Mouse (Mus musculus) limb, embryonic 14.5 days (tissue): ENCODE data around the gene Esrrg. TPM values are rescaled to one million over a fixed set of nuclear protein-coding genes. Genes with fewer than 3 reads are reported as not detected.

ENCODE experiments used
- ATAC-seq: fragments of 200-750 bp; cut with Nextera tagmentation; 2 replicates; pipeline ENCODE4 v1.8.0; 2017; ENCODE audit warnings: low read depth, moderate number of reproducible peaks, moderate TSS enrichment; ENCODE audit not compliant: low FRiP score
- DNase-seq: peaks from one replicate; pipeline ENCODE4 v3.0.0-alpha.2; 2015; ENCODE audit warnings: low spot score
- H3K27ac ChIP-seq: fragments of 300-500 bp; sonication (generic); replicated peaks from 2 replicates; pipeline ENCODE4 v1.5.1; 2014; ENCODE audit warnings: low read depth, mild to moderate bottlenecking, low read length, moderate library complexity, mixed read lengths
- H3K27me3 ChIP-seq: fragments of 300-500 bp; sonication (generic); 2 replicates; pipeline ENCODE4 v1.6.1; 2014; ENCODE audit warnings: low read length, mixed read lengths; ENCODE audit not compliant: control insufficient read depth, insufficient read depth
- H3K36me3 ChIP-seq: fragments of 300-500 bp; sonication (generic); 2 replicates; pipeline ENCODE4 v1.6.1; 2014; ENCODE audit warnings: mild to moderate bottlenecking, low read length, moderate library complexity, mixed read lengths; ENCODE audit not compliant: control insufficient read depth, insufficient read depth
- H3K4me1 ChIP-seq: fragments of 300-500 bp; sonication (generic); 2 replicates; pipeline ENCODE4 v1.6.1; 2014; ENCODE audit warnings: antibody characterized with exemption, low read length, mixed read lengths; ENCODE audit not compliant: control insufficient read depth, insufficient read depth
- H3K4me2 ChIP-seq: fragments of 300-500 bp; sonication (generic); replicated peaks from 2 replicates; pipeline ENCODE4 v1.6.1; 2014; ENCODE audit warnings: low read depth, mild to moderate bottlenecking, low read length, moderate library complexity; ENCODE audit not compliant: severe bottlenecking
- H3K4me3 ChIP-seq: fragments of 300-500 bp; sonication (generic); replicated peaks from 2 replicates; pipeline ENCODE4 v1.5.1; 2014; ENCODE audit warnings: low read length
- H3K9ac ChIP-seq: fragments of 300-500 bp; sonication (generic); 2 replicates; pipeline ENCODE4 v1.6.1; 2014; ENCODE audit warnings: mild to moderate bottlenecking, low read depth, low read length, moderate library complexity; ENCODE audit not compliant: severe bottlenecking
- H3K9me3 ChIP-seq: fragments of 300-500 bp; sonication (generic); 2 replicates; pipeline ENCODE4 v1.6.1; 2016; ENCODE audit warnings: low read length; ENCODE audit not compliant: control insufficient read depth
- POLR2A ChIP-seq: fragments of 200-500 bp; IDR thresholded peaks from 2 replicates; pipeline ENCODE4 v1.8.0; 2012; ENCODE audit warnings: inconsistent platforms, mild to moderate bottlenecking, moderate library complexity, borderline replicate concordance; ENCODE audit not compliant: insufficient read depth, insufficient read length; ENCODE audit errors: extremely low read depth
- WGBS: fragments of 180-500 bp; shearing (Covaris S2); extraction: QIAGEN DNeasy Blood & Tissue Kit; methylation state at CpG from one replicate; pipeline ENCODE4 v1.1.7; 2014; 5-methylcytosine and 5-hydroxymethylcytosine counted together
- polyA plus RNA-seq, 2 experiments: library from polyadenylated mRNA; depleted of rRNA in 1 of 2; stranded (reverse) in 1 of 2; unstranded in 1 of 2; fragments of >200 nt; fragmentation: Nextera tagmentation in 1 of 2; extraction: Ambion mirVana in 1 of 2; gene quantifications; 2 replicates each; pipeline versions ENCODE4 v1.2.1 to v1.2.3; 2012 to 2014

Gene Esrrg
- polyA plus RNA-seq, 2 experiments = 1.1 to 1.5 TPM

DNA sequence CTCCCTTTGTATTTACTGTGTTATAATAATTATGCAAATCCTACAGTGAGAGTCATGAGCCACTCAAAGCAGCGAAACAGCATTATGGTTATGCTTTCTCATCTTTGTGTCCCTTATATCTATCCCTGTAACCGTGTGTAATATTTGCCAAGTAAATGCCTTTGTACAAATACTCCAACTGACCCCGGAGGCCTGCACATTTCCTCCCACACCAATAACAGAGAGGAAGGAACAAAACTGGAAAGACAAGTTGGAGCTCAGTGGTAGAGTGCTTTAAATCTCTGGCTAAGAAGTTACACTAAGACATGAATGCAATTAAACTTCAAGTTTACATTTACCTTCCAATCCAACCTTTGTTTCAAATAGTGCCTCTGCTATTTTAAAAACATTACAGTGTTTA is 15.4 kb downstream of the Esrrg start:
- no peaks in the 10 kb centered on the region for H3K9me3 ChIP-seq
- no peaks in the 10 kb centered on the region for H3K4me1 ChIP-seq
- H3K27me3 ChIP-seq = no peaks in the 10 kb centered on the region
- no peaks in the 10 kb centered on the region for H3K36me3 ChIP-seq
- ATAC-seq (no peak), DNase-seq (no peak)
- H3K27ac ChIP-seq = no peak overlapping the region
- no peak for TF ChIP-seq POLR2A
- H3K4me2 ChIP-seq = no peak overlapping the region
- H3K9ac ChIP-seq = no peak overlapping the region
- no peak overlapping the region for H3K4me3 ChIP-seq
- 74% methylated on average over 3 of the region's 3 CpGs for WGBS

DNA sequence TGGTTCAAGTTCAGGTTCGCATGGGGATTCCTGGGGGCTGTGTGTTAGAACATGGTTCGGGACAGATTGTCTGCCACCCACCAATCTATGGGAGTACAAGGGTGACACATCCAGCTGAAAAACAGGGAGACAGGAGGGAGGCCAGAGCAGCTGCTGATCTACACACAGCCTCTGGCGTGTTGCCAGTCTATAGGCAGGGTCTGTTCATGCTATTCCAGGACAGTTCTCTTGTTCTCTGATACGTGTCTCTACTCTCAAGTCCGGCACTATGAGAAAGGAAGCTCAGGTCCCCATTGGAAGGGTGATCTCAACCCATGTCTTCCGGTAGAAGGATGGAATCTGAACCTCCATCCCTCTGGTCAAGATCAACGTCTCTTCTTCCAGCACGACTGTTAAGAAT is 21.8 kb downstream of the Esrrg start:
- H3K4me1 ChIP-seq = no peaks in the 10 kb centered on the region
- no peak overlapping the region for H3K27ac ChIP-seq
- DNase-seq (peak; percentile 46), ATAC-seq (no peak)
- H3K36me3 ChIP-seq = no peaks in the 10 kb centered on the region
- no peaks in the 10 kb centered on the region for H3K27me3 ChIP-seq
- H3K4me3 ChIP-seq = no peak overlapping the region
- WGBS = 89% methylated on average over 8 of the region's 8 CpGs
- no peak overlapping the region for H3K9ac ChIP-seq
- no peaks in the 10 kb centered on the region for H3K9me3 ChIP-seq
- no peak for TF ChIP-seq POLR2A
- H3K4me2 ChIP-seq = no peak overlapping the region

DNA sequence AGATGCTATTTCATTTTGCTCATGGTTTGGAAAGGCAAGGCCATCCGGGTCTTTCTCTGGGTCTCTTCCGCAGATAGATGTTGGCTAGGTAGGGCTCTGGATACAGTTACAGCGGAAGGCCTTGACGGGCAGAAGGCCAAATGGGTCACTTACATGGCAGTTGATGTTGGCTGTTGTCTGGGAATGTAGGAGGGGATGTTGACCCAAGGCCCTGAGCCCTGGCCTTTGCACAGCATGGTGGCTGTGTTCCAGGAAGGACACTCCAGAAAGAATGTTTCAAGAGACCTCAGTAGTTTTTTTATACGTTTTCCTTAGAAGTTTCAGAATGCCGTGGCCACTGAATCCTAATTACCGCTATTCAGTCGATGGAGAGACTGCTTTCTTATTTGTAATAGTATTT is 22.9 kb downstream of the Esrrg start:
- ATAC-seq = no peak
- Histone ChIP-seq H3K9ac (no peak overlapping the region), H3K27me3 (no peaks in the 10 kb centered on the region), H3K4me3 (no peak overlapping the region), H3K4me2 (no peak overlapping the region), H3K4me1 (no peaks in the 10 kb centered on the region), H3K9me3 (no peaks in the 10 kb centered on the region), H3K36me3 (no peaks in the 10 kb centered on the region), H3K27ac (no peak overlapping the region)
- 88% methylated on average over 8 of the region's 8 CpGs for WGBS
- DNase-seq = no peak
- no peak for TF ChIP-seq POLR2A

DNA sequence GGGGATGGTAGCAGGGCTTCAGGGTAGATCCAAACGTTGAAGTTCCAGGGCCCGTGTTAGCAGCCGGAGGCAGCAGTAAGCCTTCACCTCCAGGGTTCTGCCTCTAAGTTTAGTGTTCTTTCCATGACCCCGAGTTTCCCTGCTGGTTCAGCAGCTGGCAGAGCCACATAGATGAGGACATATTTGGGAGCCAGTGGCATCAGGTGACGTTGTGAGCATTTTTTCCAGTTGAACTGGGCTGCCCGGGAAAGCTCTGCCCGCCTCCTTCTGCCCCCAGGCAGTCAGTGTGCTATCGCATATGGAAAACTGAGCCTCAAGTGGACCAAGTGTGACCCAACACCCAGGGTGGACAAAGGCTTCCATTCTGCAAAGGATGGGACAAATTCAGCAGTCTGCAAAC is 36.7 kb downstream of the Esrrg start:
- ATAC-seq = no peak
- Histone ChIP-seq H3K4me1 (no peaks in the 10 kb centered on the region), H3K9me3 (no peaks in the 10 kb centered on the region), H3K9ac (no peak overlapping the region), H3K4me3 (no peak overlapping the region), H3K27me3 (no peaks in the 10 kb centered on the region), H3K36me3 (no peaks in the 10 kb centered on the region), H3K27ac (no peak overlapping the region), H3K4me2 (no peak overlapping the region)
- TF ChIP-seq POLR2A = no peak
- no peak for DNase-seq
- WGBS = 76% methylated on average over 8 of the region's 8 CpGs

DNA sequence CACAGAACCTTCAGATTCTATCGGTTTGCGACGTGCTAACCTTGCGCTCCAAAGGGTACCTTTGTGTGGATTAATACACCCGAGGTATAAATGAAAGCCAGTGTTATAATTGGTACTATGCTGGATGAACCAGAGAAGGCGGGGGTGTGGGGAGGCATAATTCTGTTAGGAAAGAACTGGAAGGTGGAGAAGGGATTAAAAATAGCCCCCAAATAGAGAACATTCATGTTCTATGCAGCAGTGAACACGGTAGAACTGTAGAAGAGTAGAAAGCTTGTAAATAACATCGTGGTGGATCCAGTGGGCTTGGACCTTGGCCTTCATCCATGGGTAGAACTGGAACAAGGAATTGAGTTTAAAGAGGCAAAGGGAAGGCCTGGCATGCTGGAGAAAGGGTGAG is 40.0 kb downstream of the Esrrg start:
- Histone ChIP-seq H3K9ac (no peak overlapping the region), H3K9me3 (no peaks in the 10 kb centered on the region), H3K36me3 (no peaks in the 10 kb centered on the region), H3K27ac (no peak overlapping the region), H3K4me2 (no peak overlapping the region), H3K4me3 (no peak overlapping the region), H3K4me1 (peaks cover 3% of the 10 kb centered on the region; the same call in 1 of the 2 replicates), H3K27me3 (no peaks in the 10 kb centered on the region)
- 90% methylated on average over 8 of the region's 8 CpGs for whole genome bisulfite sequencing
- ATAC-seq = no peak
- TF ChIP-seq POLR2A = no peak
- no peak for DNase-seq

DNA sequence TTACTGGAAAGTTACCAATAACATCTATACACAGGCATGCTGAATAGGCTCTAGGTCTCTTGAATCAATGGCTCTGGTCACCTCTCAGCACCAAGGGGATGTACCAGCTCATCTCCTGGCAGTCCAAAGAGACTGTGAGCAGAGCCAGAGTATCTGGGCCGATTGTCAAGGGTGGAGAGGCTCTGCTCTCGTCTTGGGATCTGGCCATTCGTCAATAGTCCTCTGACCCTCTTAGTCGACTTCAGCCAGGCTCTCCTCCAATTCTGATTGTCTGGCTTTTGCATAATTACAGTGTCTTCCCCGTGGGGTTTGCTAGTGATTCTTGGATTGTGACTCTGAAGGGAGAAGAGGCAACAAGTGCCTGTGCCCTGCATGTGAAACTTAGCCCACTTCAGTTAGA is 41.3 kb downstream of the Esrrg start:
- no peak overlapping the region for H3K4me3 ChIP-seq
- peaks cover 3% of the 10 kb centered on the region; the same call in 1 of the 2 replicates for H3K4me1 ChIP-seq
- no peaks in the 10 kb centered on the region for H3K27me3 ChIP-seq
- TF ChIP-seq POLR2A = no peak
- no peak overlapping the region for H3K27ac ChIP-seq
- no peak overlapping the region for H3K9ac ChIP-seq
- ATAC-seq (no peak), DNase-seq (no peak)
- no peaks in the 10 kb centered on the region for H3K9me3 ChIP-seq
- WGBS = 58% methylated on average over 5 of the region's 5 CpGs
- H3K4me2 ChIP-seq = no peak overlapping the region
- H3K36me3 ChIP-seq = no peaks in the 10 kb centered on the region
